Mouse (Mus musculus): Measurements from ENCODE around the gene Usp7. TPM values are rescaled to one million over a fixed set of nuclear protein-coding genes. Genes with fewer than 3 reads are reported as not detected.

Usp7 gene
- polyA plus RNA-seq, 1 experiment from 2014 or later = 45.7 TPM

- ATAC-seq (replicated peaks; ENCODE audit: low FRiP score) (no peak), DNase-seq (ENCODE audit: low spot score) (no peak)
- 89% methylated on average over 7 of the region's 7 CpGs for WGBS
- no peak overlapping the region for H3K27ac ChIP-seq (ENCODE audit: low read depth, low read length)
- H3K36me3 ChIP-seq (ENCODE audit: control insufficient read depth, insufficient read depth, low read length) = no peaks in the 10 kb centered on the region
- no peaks in the 10 kb centered on the region for H3K9me3 ChIP-seq (ENCODE audit: control insufficient read depth, low read length)
- no peak overlapping the region for H3K4me2 ChIP-seq (ENCODE audit: low read depth, low read length, severe bottlenecking)
- no peaks in the 10 kb centered on the region for H3K27me3 ChIP-seq (ENCODE audit: control insufficient read depth, insufficient read depth, low read length)
- no peak overlapping the region for H3K4me3 ChIP-seq (ENCODE audit: low read depth, low read length)
- H3K9ac ChIP-seq (ENCODE audit: low read length) = no peak overlapping the region
- peaks cover 11% of the 10 kb centered on the region for H3K4me1 ChIP-seq (replicated peaks; ENCODE audit: control insufficient read depth, insufficient read depth, low read length)
Observed at GRCm38 (mm10) chr16:8667261-8667660, 124.8 kb downstream of the Usp7 start.

- no peaks in the 10 kb centered on the region for H3K36me3 ChIP-seq (ENCODE audit: control insufficient read depth, insufficient read depth, low read length)
- peaks cover 11% of the 10 kb centered on the region for H3K4me1 ChIP-seq (replicated peaks; ENCODE audit: control insufficient read depth, insufficient read depth, low read length)
- H3K27me3 ChIP-seq (ENCODE audit: control insufficient read depth, insufficient read depth, low read length) = no peaks in the 10 kb centered on the region
- no peak overlapping the region for H3K9ac ChIP-seq (ENCODE audit: low read length)
- DNase-seq (ENCODE audit: low spot score) = no peak
- H3K27ac ChIP-seq (ENCODE audit: low read depth, low read length) = no peak overlapping the region
- no peak for ATAC-seq (replicated peaks; ENCODE audit: low FRiP score)
- no peak overlapping the region for H3K4me3 ChIP-seq (ENCODE audit: low read depth, low read length)
- H3K9me3 ChIP-seq (ENCODE audit: control insufficient read depth, low read length) = no peaks in the 10 kb centered on the region
- no peak overlapping the region for H3K4me2 ChIP-seq (ENCODE audit: low read depth, low read length, severe bottlenecking)
- 84% methylated on average over 2 of the region's 2 CpGs for WGBS
Observed at GRCm38 (mm10) chr16:8666452-8666851, 125.7 kb downstream of the Usp7 start.

GRCm38 (mm10) chr16:8665367-8665766 lies 126.7 kb downstream of the Usp7 start:
- Histone ChIP-seq H3K9me3 (ENCODE audit: control insufficient read depth, low read length) (no peaks in the 10 kb centered on the region), H3K9ac (ENCODE audit: low read length) (no peak overlapping the region), H3K4me3 (ENCODE audit: low read depth, low read length) (no peak overlapping the region), H3K27ac (ENCODE audit: low read depth, low read length) (no peak overlapping the region), H3K27me3 (ENCODE audit: control insufficient read depth, insufficient read depth, low read length) (no peaks in the 10 kb centered on the region), H3K36me3 (ENCODE audit: control insufficient read depth, insufficient read depth, low read length) (no peaks in the 10 kb centered on the region), H3K4me2 (ENCODE audit: low read depth, low read length, severe bottlenecking) (no peak overlapping the region), H3K4me1 (replicated peaks; ENCODE audit: control insufficient read depth, insufficient read depth, low read length) (peaks cover 8% of the 10 kb centered on the region)
- 81% methylated on average over 5 of the region's 5 CpGs for WGBS
- ATAC-seq (replicated peaks; ENCODE audit: low FRiP score) (no peak), DNase-seq (ENCODE audit: low spot score) (no peak)

- Histone ChIP-seq H3K4me3 (ENCODE audit: low read depth, low read length) (no peak overlapping the region), H3K4me1 (replicated peaks; ENCODE audit: control insufficient read depth, insufficient read depth, low read length) (no peaks in the 10 kb centered on the region; the same call in 1 of the 2 replicates), H3K27ac (ENCODE audit: low read depth, low read length) (no peak overlapping the region), H3K27me3 (ENCODE audit: control insufficient read depth, insufficient read depth, low read length) (no peaks in the 10 kb centered on the region), H3K9me3 (ENCODE audit: control insufficient read depth, low read length) (no peaks in the 10 kb centered on the region), H3K36me3 (ENCODE audit: control insufficient read depth, insufficient read depth, low read length) (no peaks in the 10 kb centered on the region), H3K9ac (ENCODE audit: low read length) (no peak overlapping the region), H3K4me2 (ENCODE audit: low read depth, low read length, severe bottlenecking) (no peak overlapping the region)
- 86% methylated on average over 23 of the region's 24 CpGs for WGBS
- ATAC-seq (replicated peaks; ENCODE audit: low FRiP score) = no peak
- no peak for DNase-seq (ENCODE audit: low spot score)
Observed at GRCm38 (mm10) chr16:8663606-8664539, 128.2 kb downstream of the Usp7 start.

- no peaks in the 10 kb centered on the region; the same call in 1 of the 2 replicates for H3K4me1 ChIP-seq (replicated peaks; ENCODE audit: control insufficient read depth, insufficient read depth, low read length)
- DNase-seq (ENCODE audit: low spot score) = no peak
- H3K4me2 ChIP-seq (ENCODE audit: low read depth, low read length, severe bottlenecking) = no peak overlapping the region
- H3K27ac ChIP-seq (ENCODE audit: low read depth, low read length) = no peak overlapping the region
- H3K27me3 ChIP-seq (ENCODE audit: control insufficient read depth, insufficient read depth, low read length) = no peaks in the 10 kb centered on the region
- H3K36me3 ChIP-seq (ENCODE audit: control insufficient read depth, insufficient read depth, low read length) = no peaks in the 10 kb centered on the region
- no peak overlapping the region for H3K9ac ChIP-seq (ENCODE audit: low read length)
- H3K4me3 ChIP-seq (ENCODE audit: low read depth, low read length) = no peak overlapping the region
- no peaks in the 10 kb centered on the region for H3K9me3 ChIP-seq (ENCODE audit: control insufficient read depth, low read length)
- WGBS = 92% methylated on average over 2 of the region's 2 CpGs
- no peak for ATAC-seq (replicated peaks; ENCODE audit: low FRiP score)
Observed at GRCm38 (mm10) chr16:8663022-8663421, 129.1 kb downstream of the Usp7 start.

GRCm38 (mm10) chr16:8658764-8659163 lies 133.3 kb downstream of the Usp7 start:
- no peak for ATAC-seq (replicated peaks; ENCODE audit: low FRiP score)
- Histone ChIP-seq H3K27me3 (ENCODE audit: control insufficient read depth, insufficient read depth, low read length) (no peaks in the 10 kb centered on the region), H3K27ac (ENCODE audit: low read depth, low read length) (no peak overlapping the region), H3K4me3 (ENCODE audit: low read depth, low read length) (no peak overlapping the region), H3K4me2 (ENCODE audit: low read depth, low read length, severe bottlenecking) (no peak overlapping the region), H3K4me1 (replicated peaks; ENCODE audit: control insufficient read depth, insufficient read depth, low read length) (no peaks in the 10 kb centered on the region), H3K36me3 (ENCODE audit: control insufficient read depth, insufficient read depth, low read length) (no peaks in the 10 kb centered on the region; the same call in 1 of the 2 replicates), H3K9ac (ENCODE audit: low read length) (no peak overlapping the region), H3K9me3 (ENCODE audit: control insufficient read depth, low read length) (no peaks in the 10 kb centered on the region)
- WGBS = 84% methylated on average over 4 of the region's 4 CpGs
- DNase-seq (ENCODE audit: low spot score) = no peak

- Histone ChIP-seq H3K27ac (ENCODE audit: low read depth, low read length) (no peak overlapping the region), H3K9ac (ENCODE audit: low read length) (no peak overlapping the region), H3K4me1 (replicated peaks; ENCODE audit: control insufficient read depth, insufficient read depth, low read length) (no peaks in the 10 kb centered on the region), H3K27me3 (ENCODE audit: control insufficient read depth, insufficient read depth, low read length) (no peaks in the 10 kb centered on the region), H3K9me3 (ENCODE audit: control insufficient read depth, low read length) (no peaks in the 10 kb centered on the region), H3K36me3 (ENCODE audit: control insufficient read depth, insufficient read depth, low read length) (no peaks in the 10 kb centered on the region; the same call in 1 of the 2 replicates), H3K4me2 (ENCODE audit: low read depth, low read length, severe bottlenecking) (no peak overlapping the region), H3K4me3 (ENCODE audit: low read depth, low read length) (no peak overlapping the region)
- no peak for ATAC-seq (replicated peaks; ENCODE audit: low FRiP score)
- DNase-seq (ENCODE audit: low spot score) = peak; percentile 40
- 79% methylated on average over 4 of the region's 4 CpGs for WGBS
Observed at GRCm38 (mm10) chr16:8658349-8658748, 133.8 kb downstream of the Usp7 start.

- H3K27ac ChIP-seq (ENCODE audit: low read depth, low read length) = no peak overlapping the region
- no peak overlapping the region for H3K4me3 ChIP-seq (ENCODE audit: low read depth, low read length)
- no peaks in the 10 kb centered on the region for H3K4me1 ChIP-seq (replicated peaks; ENCODE audit: control insufficient read depth, insufficient read depth, low read length)
- ATAC-seq (replicated peaks; ENCODE audit: low FRiP score) (no peak), DNase-seq (ENCODE audit: low spot score) (no peak)
- no peaks in the 10 kb centered on the region for H3K9me3 ChIP-seq (ENCODE audit: control insufficient read depth, low read length)
- H3K36me3 ChIP-seq (ENCODE audit: control insufficient read depth, insufficient read depth, low read length) = peaks cover 8% of the 10 kb centered on the region; the same call in 1 of the 2 replicates
- no peak overlapping the region for H3K9ac ChIP-seq (ENCODE audit: low read length)
- WGBS = 87% methylated on average over 2 of the region's 2 CpGs
- H3K4me2 ChIP-seq (ENCODE audit: low read depth, low read length, severe bottlenecking) = no peak overlapping the region
- no peaks in the 10 kb centered on the region for H3K27me3 ChIP-seq (ENCODE audit: control insufficient read depth, insufficient read depth, low read length)
Observed at GRCm38 (mm10) chr16:8656256-8656655, 135.9 kb downstream of the Usp7 start.

- H3K9me3 ChIP-seq (ENCODE audit: control insufficient read depth, low read length) = no peaks in the 10 kb centered on the region
- 89% methylated on average over 9 of the region's 9 CpGs for WGBS
- no peak overlapping the region for H3K4me3 ChIP-seq (ENCODE audit: low read depth, low read length)
- DNase-seq (ENCODE audit: low spot score) (no peak), ATAC-seq (replicated peaks; ENCODE audit: low FRiP score) (no peak)
- no peak overlapping the region for H3K27ac ChIP-seq (ENCODE audit: low read depth, low read length)
- no peaks in the 10 kb centered on the region for H3K27me3 ChIP-seq (ENCODE audit: control insufficient read depth, insufficient read depth, low read length)
- H3K4me1 ChIP-seq (replicated peaks; ENCODE audit: control insufficient read depth, insufficient read depth, low read length) = no peaks in the 10 kb centered on the region
- no peak overlapping the region for H3K4me2 ChIP-seq (ENCODE audit: low read depth, low read length, severe bottlenecking)
- peaks cover 8% of the 10 kb centered on the region; the same call in 1 of the 2 replicates for H3K36me3 ChIP-seq (ENCODE audit: control insufficient read depth, insufficient read depth, low read length)
- no peak overlapping the region for H3K9ac ChIP-seq (ENCODE audit: low read length)
Observed at GRCm38 (mm10) chr16:8655599-8655998, 136.5 kb downstream of the Usp7 start.
